Mouse (Mus musculus) ES-Bruce4 (cell line): Measurements from ENCODE around the gene Tdp2. TPM values are rescaled to one million over a fixed set of nuclear protein-coding genes. Genes with fewer than 3 reads are reported as not detected.

Experiments used
- H3K27ac ChIP-seq: 2 replicates; pipeline ENCODE4 v1.5.1; 2012; ENCODE audit warnings: low read length, inconsistent platforms; ENCODE audit not compliant: insufficient read depth
- H3K27me3 ChIP-seq: 2 replicates; pipeline ENCODE4 v1.6.1; 2012; ENCODE audit warnings: mild to moderate bottlenecking, low read length, inconsistent platforms; ENCODE audit not compliant: control insufficient read depth, poor library complexity, insufficient read depth, severe bottlenecking
- H3K36me3 ChIP-seq: 2 replicates; pipeline ENCODE4 v1.6.1; 2012; ENCODE audit warnings: inconsistent platforms, mild to moderate bottlenecking, low read length, moderate library complexity; ENCODE audit not compliant: control insufficient read depth, poor library complexity, insufficient read depth, severe bottlenecking
- H3K4me1 ChIP-seq: one replicate; pipeline ENCODE4 v1.8.1; 2011; ENCODE audit warnings: low read length; ENCODE audit not compliant: control insufficient read depth, insufficient read depth
- H3K4me3 ChIP-seq: 2 replicates; pipeline ENCODE4 v1.5.1; 2011; ENCODE audit warnings: low read depth, mild to moderate bottlenecking, low read length
- H3K9ac ChIP-seq: 2 replicates; pipeline ENCODE4 v1.6.1; 2012; ENCODE audit warnings: low read depth, mild to moderate bottlenecking, inconsistent platforms; ENCODE audit not compliant: poor library complexity, severe bottlenecking
- H3K9me3 ChIP-seq: replicated peaks from 2 replicates; pipeline ENCODE4 v1.6.1; 2012; ENCODE audit warnings: mild to moderate bottlenecking, low read length, inconsistent platforms; ENCODE audit not compliant: control insufficient read depth, poor library complexity, insufficient read depth, severe bottlenecking
- CTCF ChIP-seq: IDR thresholded peaks from one replicate; pipeline ENCODE4 v1.8.1; 2011; ENCODE audit warnings: low read depth, low read length
- EP300 ChIP-seq: IDR thresholded peaks from 2 replicates; pipeline ENCODE4 v1.6.1; 2011; ENCODE audit warnings: low read depth, low read length; ENCODE audit not compliant: insufficient read depth
- POLR2A ChIP-seq: IDR thresholded peaks from one replicate; pipeline ENCODE4 v1.8.1; 2011; ENCODE audit warnings: low read length; ENCODE audit not compliant: insufficient read depth
- polyA plus RNA-seq: library from polyadenylated mRNA; stranded (reverse); fragments of >200 nt; gene quantifications from 2 replicates; pipeline ENCODE4 v1.2.4, GENCODE M21; 2011; ENCODE audit warnings: low read depth; ENCODE audit not compliant: missing spikeins, insufficient read depth, insufficient read length

Tdp2 gene
- polyA plus RNA-seq, 1 experiment: 95.8 TPM

- TF ChIP-seq EP300 (no peak), POLR2A (no peak), CTCF (no peak)
- Histone ChIP-seq H3K4me3 (peak overlapping the region; percentile 99), H3K27me3 (no peaks in the 10 kb centered on the region), H3K9ac (peak overlapping the region; percentile 93), H3K4me1 (no peaks in the 10 kb centered on the region), H3K27ac (no peak overlapping the region), H3K9me3 (no peaks in the 10 kb centered on the region), H3K36me3 (peaks cover 30% of the 10 kb centered on the region)
Measured at GRCm38 (mm10) chr13:24802131-24802691, 29.3 kb upstream of the Tdp2 start.

GRCm38 (mm10) chr13:24803196-24803595, 28.3 kb upstream of the Tdp2 start:
- H3K4me1 ChIP-seq: no peaks in the 10 kb centered on the region
- H3K9ac ChIP-seq: peak overlapping the region; percentile 93; the same call in 1 of the 2 replicates
- no peaks in the 10 kb centered on the region for H3K9me3 ChIP-seq
- TF ChIP-seq CTCF: no peak
- no peak for TF ChIP-seq EP300
- no peak for TF ChIP-seq POLR2A
- H3K27ac ChIP-seq: no peak overlapping the region
- H3K27me3 ChIP-seq: no peaks in the 10 kb centered on the region
- H3K4me3 ChIP-seq: no peak overlapping the region
- H3K36me3 ChIP-seq: peaks cover 37% of the 10 kb centered on the region

- TF ChIP-seq EP300 (no peak), CTCF (no peak), POLR2A (no peak)
- Histone ChIP-seq H3K27ac (no peak overlapping the region), H3K27me3 (no peaks in the 10 kb centered on the region), H3K36me3 (peaks cover 55% of the 10 kb centered on the region), H3K9me3 (no peaks in the 10 kb centered on the region), H3K4me1 (no peaks in the 10 kb centered on the region), H3K9ac (no peak overlapping the region), H3K4me3 (no peak overlapping the region)
Measured at GRCm38 (mm10) chr13:24806079-24806478, 25.4 kb upstream of the Tdp2 start.

GRCm38 (mm10) chr13:24812521-24812920, 19.0 kb upstream of the Tdp2 start:
- H3K27me3 ChIP-seq: no peaks in the 10 kb centered on the region
- no peak overlapping the region for H3K4me3 ChIP-seq
- TF ChIP-seq EP300 (no peak), CTCF (no peak), POLR2A (no peak)
- no peak overlapping the region for H3K27ac ChIP-seq
- no peaks in the 10 kb centered on the region for H3K4me1 ChIP-seq
- H3K9ac ChIP-seq: no peak overlapping the region
- no peaks in the 10 kb centered on the region for H3K9me3 ChIP-seq
- peaks cover 46% of the 10 kb centered on the region for H3K36me3 ChIP-seq

- peaks cover 36% of the 10 kb centered on the region for H3K36me3 ChIP-seq
- no peaks in the 10 kb centered on the region for H3K27me3 ChIP-seq
- H3K27ac ChIP-seq: no peak overlapping the region
- no peaks in the 10 kb centered on the region for H3K9me3 ChIP-seq
- H3K9ac ChIP-seq: no peak overlapping the region
- no peaks in the 10 kb centered on the region for H3K4me1 ChIP-seq
- H3K4me3 ChIP-seq: no peak overlapping the region
- TF ChIP-seq POLR2A (no peak), CTCF (no peak), EP300 (no peak)
Measured at GRCm38 (mm10) chr13:24814616-24815015, 16.9 kb upstream of the Tdp2 start.

- H3K4me3 ChIP-seq: no peak overlapping the region
- H3K27ac ChIP-seq: no peak overlapping the region
- no peaks in the 10 kb centered on the region for H3K27me3 ChIP-seq
- H3K36me3 ChIP-seq: peaks cover 22% of the 10 kb centered on the region
- TF ChIP-seq EP300: no peak
- TF ChIP-seq POLR2A: no peak
- no peak for TF ChIP-seq CTCF
- no peak overlapping the region for H3K9ac ChIP-seq
- no peaks in the 10 kb centered on the region for H3K4me1 ChIP-seq
- H3K9me3 ChIP-seq: no peaks in the 10 kb centered on the region
Measured at GRCm38 (mm10) chr13:24816125-24817092, 15.1 kb upstream of the Tdp2 start.
